Mouse (Mus musculus) cerebellum, adult 2 months (tissue): ENCODE measurements around the gene Ptgfr.

ENCODE experiments used
- CTCF ChIP-seq: fragments of 200-500 bp; IDR thresholded peaks from 2 replicates; pipeline ENCODE4 v1.5.1; 2011; ENCODE audit warnings: low read depth, mild to moderate bottlenecking, control low read depth, low read length, moderate library complexity, borderline replicate concordance; ENCODE audit not compliant: insufficient read depth
- POLR2A ChIP-seq: fragments of 200-500 bp; IDR thresholded peaks from 2 replicates; pipeline ENCODE4 v1.6.1; 2011; ENCODE audit warnings: low read length, control low read depth, borderline replicate concordance; ENCODE audit not compliant: insufficient read depth

DNA sequence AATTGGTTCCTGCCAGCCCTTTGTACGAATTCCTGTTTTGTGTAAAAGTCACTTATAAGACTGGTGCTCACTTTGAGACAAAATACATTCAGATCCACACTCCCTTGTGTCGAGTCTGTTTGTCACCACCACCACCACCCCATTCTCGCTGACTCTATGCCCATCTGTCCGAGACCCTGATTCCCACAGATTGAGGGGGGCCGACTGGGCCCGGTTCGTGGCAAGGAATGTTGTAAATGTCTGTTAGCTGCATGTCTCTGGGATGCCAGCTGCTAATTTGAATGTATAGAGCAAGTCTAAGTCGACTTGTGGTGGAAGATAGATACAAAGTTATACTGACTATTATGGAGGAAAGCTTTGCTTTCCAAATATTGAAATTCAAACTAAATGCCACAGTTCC lies 48.8 kb downstream of the Ptgfr start:
- TF ChIP-seq POLR2A = no peak
- TF ChIP-seq CTCF = no peak
